Mouse (Mus musculus) stomach, postnatal 0 days (tissue): ENCODE measurements at regions not wholly inside any gene's neighbourhood (a gene's known extent, or its start where the extent isn't known, plus 50 kb on each side); places are given as distances from the start of the nearest gene placed in this dataset.

Experiments used
- CTCF ChIP-seq: IDR thresholded peaks from 2 replicates; pipeline ENCODE4 v1.5.1; 2016; ENCODE audit warnings: antibody characterized with exemption, low read depth, mild to moderate bottlenecking, moderate library complexity
- EP300 ChIP-seq: optimal IDR thresholded peaks from 2 replicates; pipeline ENCODE3; 2016; ENCODE audit warnings: antibody characterized with exemption

GRCm38 (mm10) chr13:107838126-107838715, 206.0 kb upstream of the Smim15 start:
- no peak for TF ChIP-seq CTCF
- no peak for TF ChIP-seq EP300
